Mouse (Mus musculus) stomach, postnatal 0 days (tissue): ENCODE measurements around the gene Tlx2. TPM values are rescaled to one million over a fixed set of nuclear protein-coding genes. Genes with fewer than 3 reads are reported as not detected.

Experiments used
- ATAC-seq: fragments of 200-750 bp; cut with Nextera tagmentation; 2 replicates; pipeline ENCODE4 v1.8.0; 2017; ENCODE audit not compliant: low FRiP score, low TSS enrichment
- DNase-seq: peaks from one replicate; pipeline ENCODE4 v3.0.0-alpha.2; 2016; ENCODE audit warnings: low spot score
- H3K27ac ChIP-seq: fragments of 300-500 bp; sonication (generic); replicated peaks from 2 replicates; pipeline ENCODE4 v1.5.1; 2014; ENCODE audit warnings: mild to moderate bottlenecking, control low read depth
- H3K27me3 ChIP-seq: fragments of 300-500 bp; sonication (generic); 2 replicates; pipeline ENCODE4 v1.6.1; 2014; ENCODE audit warnings: low read length; ENCODE audit not compliant: control insufficient read depth, insufficient read depth
- H3K36me3 ChIP-seq: fragments of 300-500 bp; sonication (generic); 2 replicates; pipeline ENCODE4 v1.6.1; 2014; ENCODE audit warnings: low read length, mixed read lengths; ENCODE audit not compliant: control insufficient read depth, insufficient read depth
- H3K4me1 ChIP-seq: fragments of 300-500 bp; sonication (generic); replicated peaks from 2 replicates; pipeline ENCODE4 v1.6.1; 2014; ENCODE audit warnings: antibody characterized with exemption; ENCODE audit not compliant: control insufficient read depth, insufficient read depth
- H3K4me2 ChIP-seq: fragments of 300-500 bp; sonication (generic); replicated peaks from 2 replicates; pipeline ENCODE4 v1.6.1; 2014; ENCODE audit warnings: low read depth, mild to moderate bottlenecking, control low read depth, moderate library complexity
- H3K4me3 ChIP-seq: fragments of 300-500 bp; sonication (generic); 2 replicates; pipeline ENCODE4 v1.5.1; 2014; ENCODE audit warnings: low read depth, low read length, control low read depth
- H3K9ac ChIP-seq: fragments of 300-500 bp; sonication (generic); 2 replicates; pipeline ENCODE4 v1.6.1; 2014; ENCODE audit warnings: mild to moderate bottlenecking, low read length, control low read depth, mixed read lengths
- H3K9me3 ChIP-seq: fragments of 300-500 bp; sonication (generic); 2 replicates; pipeline ENCODE4 v1.6.1; 2016; ENCODE audit warnings: low read length; ENCODE audit not compliant: control insufficient read depth
- CTCF ChIP-seq: IDR thresholded peaks from 2 replicates; pipeline ENCODE4 v1.5.1; 2016; ENCODE audit warnings: antibody characterized with exemption, low read depth, mild to moderate bottlenecking, moderate library complexity
- EP300 ChIP-seq: optimal IDR thresholded peaks from 2 replicates; pipeline ENCODE3; 2016; ENCODE audit warnings: antibody characterized with exemption
- WGBS: fragments of 180-500 bp; shearing (Covaris S2); extraction: QIAGEN DNeasy Blood & Tissue Kit; methylation state at CpG from one replicate; pipeline ENCODE4 v1.1.7; 2014; 5-methylcytosine and 5-hydroxymethylcytosine counted together
- polyA plus RNA-seq: library from polyadenylated mRNA; unstranded; fragments of >200 nt; fragmentation: Nextera tagmentation; extraction: Ambion mirVana; gene quantifications from 2 replicates; pipeline ENCODE4 v1.2.1, GENCODE M21; 2015

Gene Tlx2
- polyA plus RNA-seq, result 2.4 TPM in 2 replicates

- WGBS, result under 1% methylated on average over 10 of the region's 10 CpGs
- Histone ChIP-seq H3K27ac (no peak within 1 kb of the TSS), H3K4me1 (no peaks in the 10 kb centered on the region), H3K4me2 (peak within 1 kb of the TSS; percentile 49), H3K27me3 (peaks cover 46% of the 10 kb centered on the region), H3K36me3 (no peaks in the 10 kb centered on the region), H3K9me3 (no peaks in the 10 kb centered on the region), H3K4me3 (peak within 1 kb of the TSS; percentile 28), H3K9ac (no peak within 1 kb of the TSS)
- TF ChIP-seq EP300 (no peak), CTCF (no peak)
- DNase-seq, result no peak
- ATAC-seq, result no peak
Observed at GRCm38 (mm10) chr6:83070247-83070310, at the start of gene Tlx2. Gene Tlx2, minus strand, starts transcription at chr6:83070293.

DNA sequence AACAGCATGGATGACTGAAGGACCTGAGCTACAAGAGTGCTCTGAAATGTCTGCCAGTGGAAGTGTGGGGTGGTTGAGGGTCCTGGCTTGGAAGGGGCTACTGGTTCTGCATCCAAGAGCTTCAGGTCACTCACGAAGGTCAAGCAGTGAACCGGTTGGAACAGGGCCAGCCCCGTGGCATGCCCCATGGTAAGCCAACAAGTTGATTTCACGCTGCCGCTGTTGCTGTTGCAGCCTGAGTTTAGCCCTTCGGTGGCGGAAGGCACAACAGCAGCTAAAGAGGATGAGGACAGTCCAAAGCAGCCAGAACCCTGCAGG, 49.6 kb upstream of the Tlx2 start:
- Histone ChIP-seq H3K4me2 (no peak overlapping the region), H3K9ac (no peak overlapping the region), H3K27ac (no peak overlapping the region), H3K4me1 (no peaks in the 10 kb centered on the region; the same call in none of the 2 replicates), H3K27me3 (no peaks in the 10 kb centered on the region), H3K4me3 (no peak overlapping the region), H3K9me3 (no peaks in the 10 kb centered on the region), H3K36me3 (peaks cover 5% of the 10 kb centered on the region)
- ATAC-seq (no peak), DNase-seq (no peak)
- TF ChIP-seq EP300 (no peak), CTCF (no peak)
- WGBS, result 65% methylated on average over 7 of the region's 7 CpGs

DNA sequence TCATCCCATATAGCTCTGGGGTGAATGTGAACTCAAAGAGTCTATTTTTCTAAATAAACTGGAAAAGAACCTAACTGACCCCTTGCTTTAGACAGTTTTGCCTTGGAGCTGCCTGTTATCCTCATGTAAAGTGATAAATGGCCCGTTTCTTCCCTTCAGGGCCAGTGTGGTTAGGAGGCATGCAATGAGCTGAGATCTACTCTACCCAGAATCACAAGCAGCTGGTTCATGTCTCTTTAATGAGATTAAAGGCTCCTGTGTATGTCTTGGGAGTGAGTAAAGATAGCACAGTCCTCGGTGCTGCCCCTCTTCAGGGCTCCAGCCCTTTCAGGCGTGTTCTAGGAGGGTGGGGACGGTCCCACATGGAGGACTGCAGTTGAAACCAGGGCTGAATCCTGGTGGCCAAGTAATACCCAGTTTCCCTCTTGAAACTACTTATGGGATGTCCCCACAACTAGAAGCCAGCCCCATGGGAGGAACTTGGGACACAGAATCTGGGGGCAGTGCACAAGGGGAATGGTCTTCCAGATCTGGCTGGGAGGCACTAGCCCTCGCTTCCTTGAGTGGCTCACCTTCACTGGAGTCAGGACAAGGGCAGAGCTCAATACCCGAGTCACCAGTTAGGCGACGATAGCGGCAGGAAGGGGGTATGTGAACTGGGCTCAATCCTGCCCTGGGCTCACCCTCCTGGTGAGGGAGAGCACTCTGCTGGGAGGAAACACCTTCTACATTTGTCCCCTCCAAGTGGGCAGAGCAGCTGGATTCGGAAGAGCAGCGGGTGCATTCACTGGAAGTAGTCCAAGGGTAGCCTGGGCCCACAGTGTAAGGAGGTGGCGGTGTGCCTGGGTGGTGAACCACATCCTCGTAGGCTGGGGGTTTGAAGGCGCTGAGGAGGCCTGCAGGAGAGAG, 49.0 kb upstream of the Tlx2 start:
- H3K9ac ChIP-seq, result no peak overlapping the region
- 76% methylated on average over 14 of the region's 14 CpGs for WGBS
- no peaks in the 10 kb centered on the region for H3K9me3 ChIP-seq
- no peaks in the 10 kb centered on the region; the same call in none of the 2 replicates for H3K4me1 ChIP-seq
- TF ChIP-seq CTCF (no peak), EP300 (no peak)
- no peak overlapping the region for H3K4me3 ChIP-seq
- H3K36me3 ChIP-seq, result peaks cover 5% of the 10 kb centered on the region
- H3K27me3 ChIP-seq, result no peaks in the 10 kb centered on the region
- H3K27ac ChIP-seq, result no peak overlapping the region
- DNase-seq (no peak), ATAC-seq (no peak)
- no peak overlapping the region for H3K4me2 ChIP-seq

GRCm38 (mm10) chr6:83118369-83118768, 48.3 kb upstream of the Tlx2 start:
- H3K27ac ChIP-seq, result no peak overlapping the region
- H3K36me3 ChIP-seq, result peaks cover 5% of the 10 kb centered on the region
- H3K9me3 ChIP-seq, result no peaks in the 10 kb centered on the region
- no peak overlapping the region for H3K9ac ChIP-seq
- H3K27me3 ChIP-seq, result no peaks in the 10 kb centered on the region
- 72% methylated on average over 11 of the region's 11 CpGs for WGBS
- DNase-seq (no peak), ATAC-seq (no peak)
- H3K4me1 ChIP-seq, result no peaks in the 10 kb centered on the region; the same call in 1 of the 2 replicates
- no peak overlapping the region for H3K4me2 ChIP-seq
- TF ChIP-seq CTCF (no peak), EP300 (no peak)
- no peak overlapping the region for H3K4me3 ChIP-seq

DNA sequence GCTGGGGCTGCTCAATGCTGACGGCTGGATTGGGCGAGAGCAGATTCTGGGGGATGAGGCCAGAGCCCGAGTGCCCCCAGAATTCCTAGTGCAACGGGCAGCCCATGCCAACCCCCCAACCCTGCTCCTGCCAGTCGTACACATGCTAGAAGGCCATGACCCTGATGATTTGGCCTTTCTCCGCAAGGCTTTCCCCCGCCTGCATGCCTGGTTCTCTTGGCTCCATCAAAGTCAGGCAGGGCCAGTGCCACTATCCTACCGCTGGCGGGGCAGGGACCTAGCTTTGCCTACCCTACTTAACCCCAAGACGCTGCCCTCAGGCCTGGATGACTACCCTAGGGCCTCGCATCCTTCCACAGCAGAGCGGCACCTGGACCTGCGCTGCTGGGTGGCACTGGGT, 47.5 kb upstream of the Tlx2 start:
- 90% methylated on average over 13 of the region's 13 CpGs for WGBS
- ATAC-seq (no peak), DNase-seq (no peak)
- Histone ChIP-seq H3K4me3 (no peak overlapping the region), H3K27me3 (no peaks in the 10 kb centered on the region), H3K4me2 (no peak overlapping the region), H3K4me1 (no peaks in the 10 kb centered on the region; the same call in 1 of the 2 replicates), H3K27ac (no peak overlapping the region), H3K36me3 (peaks cover 5% of the 10 kb centered on the region), H3K9ac (no peak overlapping the region), H3K9me3 (no peaks in the 10 kb centered on the region)
- TF ChIP-seq EP300 (no peak), CTCF (no peak)

GRCm38 (mm10) chr6:83117165-83117438, 47.0 kb upstream of the Tlx2 start:
- DNase-seq, result no peak
- no peak overlapping the region for H3K9ac ChIP-seq
- H3K27me3 ChIP-seq, result no peaks in the 10 kb centered on the region
- H3K36me3 ChIP-seq, result peaks cover 5% of the 10 kb centered on the region
- no peak overlapping the region for H3K4me3 ChIP-seq
- H3K4me2 ChIP-seq, result no peak overlapping the region
- no peaks in the 10 kb centered on the region for H3K4me1 ChIP-seq
- ATAC-seq, result no peak
- H3K27ac ChIP-seq, result no peak overlapping the region
- H3K9me3 ChIP-seq, result no peaks in the 10 kb centered on the region
- 85% methylated on average over 4 of the region's 4 CpGs for whole genome bisulfite sequencing
- TF ChIP-seq EP300, result no peak
- TF ChIP-seq CTCF, result no peak
